Mouse (Mus musculus) frontal cortex, postnatal 14 days (tissue): ENCODE results near the gene Siah2.

Experiments used
- DNase-seq, 2 experiments: peaks; one replicate each; pipeline ENCODE4 v3.0.0; 2022; ENCODE audit warnings: low spot score in 2 of 2

Siah2 gene

DNA sequence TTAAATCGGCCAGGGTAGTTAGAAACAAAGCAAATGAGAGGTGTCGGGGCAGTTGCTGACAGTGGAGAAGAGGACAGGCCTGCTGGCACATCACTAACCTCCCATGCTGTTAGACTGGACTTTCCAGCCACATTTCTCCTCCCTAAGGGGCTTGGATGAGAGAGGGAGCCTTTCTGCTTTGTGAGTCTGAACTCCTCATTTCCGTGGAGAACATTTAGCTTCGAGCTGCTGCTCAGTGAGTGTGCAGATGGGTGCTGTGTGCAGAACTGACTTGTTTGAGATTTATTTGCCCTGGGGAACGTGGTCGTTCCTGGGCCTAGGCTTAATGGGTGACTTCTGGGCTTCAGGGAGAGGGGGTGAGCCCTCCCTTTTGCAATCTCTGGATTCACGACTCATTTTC, 3.3 kb upstream of the Siah2 start:
- no peak for DNase-seq

- no peak for DNase-seq
Measured at GRCm38 (mm10) chr3:58695044-58695443, 2.8 kb upstream of the Siah2 start.

DNA sequence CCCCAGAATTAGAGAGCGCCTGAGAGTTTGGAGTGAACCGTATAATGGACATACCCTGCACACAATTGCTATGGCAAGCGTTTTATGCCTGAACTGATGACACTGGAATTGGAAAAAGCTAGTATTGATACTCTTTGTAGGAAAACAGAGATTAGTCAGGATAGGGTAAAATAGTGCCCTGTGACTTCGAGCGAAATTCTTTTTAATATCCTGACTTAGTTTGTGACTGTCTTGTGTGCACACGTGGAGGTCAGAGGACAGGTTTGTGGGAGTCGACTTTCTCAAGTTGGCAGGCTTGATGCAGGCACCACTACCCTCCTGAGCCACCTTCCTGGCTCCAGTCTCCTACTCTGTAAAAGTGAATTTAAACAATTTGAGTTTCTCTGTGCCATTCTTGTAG, 1.1 kb upstream of the Siah2 start:
- DNase-seq: no peak

DNA sequence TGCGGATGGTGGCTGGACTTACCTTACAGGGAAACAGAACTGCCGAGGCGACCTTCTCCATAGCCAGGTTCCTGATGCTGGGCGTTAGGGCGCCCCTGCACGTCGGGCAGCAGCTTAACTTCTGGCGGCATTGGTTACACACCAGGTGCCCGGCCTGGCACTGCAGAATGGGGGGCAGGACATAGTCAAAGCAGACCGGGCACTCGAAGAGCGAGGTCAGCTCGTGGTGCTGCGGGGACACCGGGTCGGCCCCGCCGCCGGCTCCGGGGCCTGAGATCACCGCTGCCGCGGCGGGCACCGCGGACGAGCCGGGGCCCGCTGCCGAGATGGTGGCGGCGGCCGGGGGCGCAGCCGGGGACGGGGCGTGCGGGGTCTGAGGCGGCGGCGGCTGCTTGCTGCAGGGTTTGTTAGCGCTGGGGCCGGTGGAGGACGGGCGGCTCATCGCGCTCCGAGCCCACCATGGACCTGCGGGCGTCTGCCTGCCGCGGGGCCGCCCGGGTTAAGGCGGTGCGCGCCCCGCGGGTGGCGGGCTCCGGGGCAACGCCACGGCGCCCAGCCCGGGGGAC, 743 bp downstream of the Siah2 start:
- peak; percentile 33 to 43 for DNase-seq

DNA sequence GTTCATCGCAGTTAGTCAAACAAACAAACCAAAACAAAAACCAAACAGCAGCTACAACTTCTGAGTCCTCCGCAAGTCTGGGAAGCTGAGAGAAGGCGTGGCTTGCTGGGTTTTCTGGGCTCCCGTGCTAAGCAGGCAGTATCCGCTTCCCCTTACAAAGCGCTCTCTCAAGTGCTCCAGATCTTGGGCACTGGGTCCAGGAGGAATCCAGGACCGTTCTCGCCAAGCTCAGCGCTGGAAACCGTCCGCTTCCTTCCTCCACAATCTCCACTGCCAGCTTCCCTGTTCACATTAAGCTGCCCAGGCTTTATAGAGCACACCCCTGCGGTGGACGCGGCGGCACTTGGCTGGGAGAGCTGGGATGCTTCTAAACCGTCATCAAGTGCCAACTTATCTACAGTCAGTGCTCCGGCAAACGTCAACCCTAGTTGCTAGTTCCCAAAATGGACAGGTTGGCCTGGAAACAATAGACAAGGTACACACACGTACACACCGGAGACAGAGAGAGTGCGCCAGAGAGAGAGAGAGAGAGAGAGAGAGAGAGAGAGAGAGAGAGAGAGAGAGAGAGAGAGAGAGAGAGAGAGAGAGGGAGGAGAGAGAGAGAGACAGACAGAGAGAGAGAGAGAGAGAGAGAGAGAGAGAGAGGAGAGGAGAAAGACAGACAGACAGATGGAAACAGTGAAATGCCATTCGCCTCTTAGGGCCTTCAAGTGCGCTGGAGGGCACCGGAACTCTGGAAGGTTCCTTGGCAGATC, 1.4 kb downstream of the Siah2 start:
- peak; percentile 43 to 51 for DNase-seq

- no peak for DNase-seq
Measured at GRCm38 (mm10) chr3:58689721-58690120, 2.5 kb downstream of the Siah2 start.

- no peak for DNase-seq
Measured at GRCm38 (mm10) chr3:58689105-58689504, 3.1 kb downstream of the Siah2 start.

DNA sequence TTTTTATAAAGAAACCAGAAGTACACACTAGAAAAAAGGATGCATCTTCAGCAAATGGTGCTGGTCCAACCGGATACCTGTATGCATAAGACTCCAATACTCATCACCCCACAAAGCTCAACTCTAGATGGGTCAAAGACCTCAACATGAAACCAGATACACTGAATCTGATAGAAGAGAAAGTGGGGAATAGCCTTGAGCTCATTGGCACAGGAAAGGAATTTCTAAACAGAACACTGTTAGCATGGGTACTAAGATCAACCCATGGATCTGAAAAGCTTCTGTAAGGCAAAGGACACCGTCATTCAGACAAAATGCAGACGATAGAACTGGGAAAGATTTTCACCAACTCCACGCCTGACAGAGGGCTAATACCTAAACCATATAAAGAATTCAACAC, 3.6 kb downstream of the Siah2 start:
- no peak for DNase-seq

DNA sequence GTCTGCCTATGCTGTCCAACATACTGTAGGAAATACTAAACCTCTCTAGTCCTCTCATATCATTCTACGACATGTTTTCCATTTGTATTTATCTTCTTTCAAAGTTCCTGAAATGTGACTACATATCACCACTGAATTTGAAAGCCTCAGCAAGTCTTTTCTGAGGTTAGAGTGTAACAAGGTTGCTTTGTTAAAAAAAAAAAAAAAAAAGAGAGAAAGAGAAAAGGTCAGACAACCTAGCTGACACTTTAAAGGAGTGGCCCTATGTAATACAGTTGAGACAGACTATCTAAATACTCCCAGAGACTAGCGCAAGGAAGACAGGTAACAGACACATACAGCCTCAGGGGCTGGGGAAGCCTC, 5.3 kb downstream of the Siah2 start:
- DNase-seq: no peak

DNA sequence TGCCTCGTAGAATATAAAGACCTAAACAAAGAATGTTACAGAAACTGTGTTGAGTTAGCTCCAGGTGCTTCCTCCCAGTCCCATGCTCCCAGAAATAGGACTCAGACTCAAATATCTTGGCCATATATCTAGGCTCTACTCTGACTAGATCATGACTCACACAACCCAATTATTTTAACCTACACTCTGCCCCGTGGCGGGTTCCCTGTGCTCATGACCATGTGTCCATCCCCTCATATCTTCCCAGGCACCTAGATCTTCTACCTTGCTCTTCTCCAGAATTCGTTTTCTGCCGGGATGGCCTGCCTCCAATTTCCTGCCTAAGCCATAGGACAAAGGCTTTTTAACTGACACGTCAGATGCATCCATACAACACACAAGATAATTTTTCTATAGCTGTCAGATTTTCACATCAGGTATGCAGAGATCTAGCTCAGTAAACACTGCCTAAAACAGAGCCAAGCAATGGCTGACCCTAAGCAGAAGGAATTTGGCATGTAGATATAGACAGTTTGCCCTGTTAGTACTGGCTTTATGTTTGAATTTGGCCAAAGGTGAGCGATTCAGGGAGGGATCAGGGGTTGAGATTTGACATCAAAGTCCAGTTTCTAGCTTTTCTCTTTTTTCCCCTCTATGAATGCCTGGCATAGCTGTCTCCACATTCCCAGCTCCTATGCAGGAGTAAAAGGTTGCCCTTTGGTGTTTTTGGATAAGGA, 5.8 kb downstream of the Siah2 start:
- DNase-seq: no peak

DNA sequence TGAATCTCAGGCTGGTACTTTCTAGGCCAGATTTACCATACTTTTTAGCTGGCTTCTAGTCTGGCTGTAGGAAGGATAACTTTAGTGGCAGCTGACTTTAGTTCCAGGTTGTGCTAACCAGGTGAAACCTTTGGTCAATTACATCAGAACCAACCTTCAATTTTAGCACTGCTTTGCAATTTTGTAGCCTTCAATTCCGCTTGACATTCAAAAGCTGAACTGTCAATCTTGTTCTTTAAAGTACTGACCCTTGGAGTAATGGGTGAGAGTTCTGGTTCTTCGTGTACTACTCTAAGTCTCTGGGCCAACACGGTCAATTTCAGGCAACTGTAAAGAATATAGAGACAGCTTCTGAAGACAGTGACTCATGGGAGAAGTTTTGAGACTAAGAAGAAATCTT, 6.8 kb downstream of the Siah2 start:
- DNase-seq: no peak

- DNase-seq: no peak
Measured at GRCm38 (mm10) chr3:58683346-58683745, 8.9 kb downstream of the Siah2 start.

DNA sequence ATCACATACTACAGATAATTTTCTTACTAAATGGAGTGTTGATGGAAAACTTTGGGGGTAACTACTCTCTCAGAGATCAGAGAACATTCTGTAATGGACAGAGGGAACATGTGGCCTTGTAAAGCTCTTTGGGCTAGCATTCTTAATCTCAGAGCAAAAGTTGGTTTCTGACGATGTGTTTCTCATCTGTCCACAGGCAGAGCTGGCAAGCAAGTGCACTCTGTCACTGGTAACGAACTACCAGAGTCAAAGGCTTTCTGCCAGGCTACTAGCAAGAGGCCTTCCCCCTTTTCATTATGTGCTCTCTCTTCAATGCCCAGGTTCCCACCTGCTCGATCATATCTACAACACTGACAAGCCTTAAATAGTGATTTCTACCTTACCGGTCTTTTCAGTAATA, 9.9 kb downstream of the Siah2 start:
- DNase-seq: no peak

DNA sequence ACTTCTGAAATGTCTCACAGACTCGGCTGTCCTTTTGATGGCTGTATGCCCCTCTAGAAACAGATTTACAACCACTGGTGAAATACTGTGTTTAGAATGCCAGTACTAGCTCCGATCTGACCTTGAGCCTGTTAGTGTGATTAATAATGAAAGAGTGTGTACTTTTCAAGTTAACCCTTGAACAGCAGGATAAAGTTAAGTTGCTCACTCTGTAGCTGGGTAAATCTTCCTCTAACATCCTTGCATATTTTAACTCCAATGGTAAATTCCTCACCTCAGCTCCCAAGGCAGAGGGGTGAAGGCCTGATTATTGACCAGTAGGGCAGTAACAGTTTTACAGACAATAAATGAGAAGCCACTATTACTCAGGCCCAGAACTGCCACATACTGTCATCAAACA, 10.4 kb downstream of the Siah2 start:
- DNase-seq: no peak

- no peak for DNase-seq
Measured at GRCm38 (mm10) chr3:58680943-58681637, 11.1 kb downstream of the Siah2 start.

- DNase-seq: no peak
Measured at GRCm38 (mm10) chr3:58679996-58680395, 12.2 kb downstream of the Siah2 start.

DNA sequence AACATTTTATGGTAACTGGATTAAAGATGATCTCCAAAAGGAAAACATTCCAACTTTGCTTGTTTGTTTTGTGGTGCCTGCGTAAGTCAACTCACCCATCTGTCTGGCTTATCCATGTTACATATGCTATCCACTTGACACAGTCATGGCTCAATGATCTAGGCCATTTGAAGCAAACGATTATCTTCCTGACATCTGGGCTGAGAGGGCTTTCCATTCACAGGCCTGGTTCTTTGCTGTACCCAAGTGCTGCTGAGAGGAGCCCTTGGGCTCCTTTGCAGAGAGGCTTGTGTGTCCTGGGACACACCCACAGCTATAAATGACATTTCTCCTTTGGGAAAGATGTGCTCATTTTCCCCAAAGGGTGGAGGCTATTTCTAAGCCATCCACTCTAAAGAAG, 13.3 kb downstream of the Siah2 start:
- no peak for DNase-seq

GRCm38 (mm10) chr3:58678384-58678783, 13.8 kb downstream of the Siah2 start:
- DNase-seq: no peak

GRCm38 (mm10) chr3:58677615-58678014, 14.6 kb downstream of the Siah2 start:
- DNase-seq: no peak

- no peak for DNase-seq
Measured at GRCm38 (mm10) chr3:58673295-58673694, 18.9 kb downstream of the Siah2 start.

DNA sequence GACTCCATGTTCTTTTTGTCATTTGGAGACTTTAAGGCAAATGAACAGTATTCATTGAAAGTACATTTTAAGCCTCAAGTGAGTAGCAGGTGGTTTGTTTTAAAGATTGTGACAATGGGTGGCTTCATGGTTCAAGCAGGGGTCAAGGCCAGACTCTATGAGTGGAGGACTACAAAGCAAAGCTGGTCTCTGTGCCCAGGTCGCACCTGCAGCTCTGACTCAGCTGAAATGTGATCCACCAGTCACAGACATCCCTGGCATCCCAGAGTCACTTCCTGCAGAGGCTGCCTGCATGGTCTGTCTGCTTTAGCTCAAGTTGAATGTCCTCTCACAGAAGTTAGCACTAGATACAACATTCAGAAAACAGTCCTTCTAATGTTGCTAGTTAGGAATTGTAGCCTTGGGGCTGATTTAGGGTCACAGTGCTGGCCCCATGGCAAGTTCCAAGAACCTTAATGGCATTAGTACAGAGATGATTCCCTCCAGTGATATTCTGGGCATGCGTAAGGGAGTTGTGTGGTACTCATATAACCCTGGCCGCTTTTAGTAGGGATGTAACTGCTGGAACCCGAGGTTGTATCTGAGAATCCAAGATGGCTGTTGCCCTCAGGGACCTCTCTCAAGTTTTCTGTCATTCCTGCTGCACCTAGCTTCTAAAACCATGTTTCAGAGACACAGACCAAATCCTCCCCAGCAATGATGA, 19.6 kb downstream of the Siah2 start:
- DNase-seq: no peak
